Mouse (Mus musculus): ENCODE measurements around the gene Cirbp.
"Not testable (repeated sequence)": the region's sequence is repeated elsewhere in the genome, so short reads cannot be mapped to it uniquely, and the experiment has no call there.

Cirbp gene

GRCm38 (mm10) chr10:80164998-80165344, 814 bp upstream of the Cirbp start:
- DNase-seq, result peak; percentile 94 to 95

- DNase-seq, result not testable (repeated sequence)
Measured at GRCm38 (mm10) chr10:80166136-80166535, 351 bp downstream of the Cirbp start.

GRCm38 (mm10) chr10:80167460-80168037, 1.8 kb downstream of the Cirbp start:
- peak; percentile 99 to 100 for DNase-seq

GRCm38 (mm10) chr10:80168038-80168661, 2.4 kb downstream of the Cirbp start:
- peak; percentile 93 to 95 for DNase-seq

- no peak for DNase-seq
Measured at GRCm38 (mm10) chr10:80169070-80169469, 3.3 kb downstream of the Cirbp start.

- no peak for DNase-seq
Measured at GRCm38 (mm10) chr10:80169651-80170050, 3.9 kb downstream of the Cirbp start.

- no peak for DNase-seq
Measured at GRCm38 (mm10) chr10:80170052-80170451, 4.3 kb downstream of the Cirbp start.

- no peak for DNase-seq
Measured at GRCm38 (mm10) chr10:80170601-80171021, 4.8 kb downstream of the Cirbp start.

- DNase-seq, result no peak
Measured at GRCm38 (mm10) chr10:80171252-80171651, 5.5 kb downstream of the Cirbp start.

GRCm38 (mm10) chr10:80171760-80172526, 6.2 kb downstream of the Cirbp start:
- DNase-seq, result no peak

GRCm38 (mm10) chr10:80172527-80173292, 6.9 kb downstream of the Cirbp start, which contains the start of gene 1600002K03Rik:
1600002K03Rik (plus strand) TSS chr10:80172944.
- DNase-seq, result peak; percentile 94

GRCm38 (mm10) chr10:80173358-80173757, 7.6 kb downstream of the Cirbp start:
- no peak for DNase-seq

GRCm38 (mm10) chr10:80173955-80174640, 8.3 kb downstream of the Cirbp start:
- no peak for DNase-seq

GRCm38 (mm10) chr10:80174705-80175104, 8.9 kb downstream of the Cirbp start:
- peak; percentile 55 to 57 for DNase-seq

- DNase-seq, result peak; percentile 54 to 59
Measured at GRCm38 (mm10) chr10:80175536-80176269, 9.9 kb downstream of the Cirbp start.

- no peak for DNase-seq
Measured at GRCm38 (mm10) chr10:80176270-80176834, 10.6 kb downstream of the Cirbp start.

- no peak for DNase-seq
Measured at GRCm38 (mm10) chr10:80177441-80178279, 11.9 kb downstream of the Cirbp start.

- DNase-seq, result no peak
Measured at GRCm38 (mm10) chr10:80179068-80180051, 13.6 kb downstream of the Cirbp start, which contains the start of gene Efna2. Efna2 (plus strand) TSS chr10:80179482.

- no peak for DNase-seq
Measured at GRCm38 (mm10) chr10:80180288-80180687, 14.5 kb downstream of the Cirbp start.
